Mouse (Mus musculus) forebrain, embryonic 10.5 days (tissue): ENCODE results near the gene Lrrfip2. TPM values are rescaled to one million over a fixed set of nuclear protein-coding genes. Genes with fewer than 3 reads are reported as not detected.

Experiments used
- DNase-seq: peaks from one replicate; pipeline ENCODE4 v3.0.0-alpha.2; 2017; ENCODE audit warnings: low spot score; ENCODE audit errors: extremely low spot score
- H3K27ac ChIP-seq: fragments of 300-500 bp; sonication (generic); 2 replicates; pipeline ENCODE4 v1.5.1; 2016; ENCODE audit warnings: mild to moderate bottlenecking
- H3K27me3 ChIP-seq: fragments of 300-500 bp; sonication (generic); 2 replicates; pipeline ENCODE4 v1.6.1; 2016; ENCODE audit warnings: mild to moderate bottlenecking; ENCODE audit not compliant: poor library complexity, severe bottlenecking
- H3K36me3 ChIP-seq: fragments of 300-500 bp; sonication (generic); replicated peaks from 2 replicates; pipeline ENCODE4 v1.6.1; 2016; ENCODE audit warnings: mild to moderate bottlenecking, moderate library complexity
- H3K4me1 ChIP-seq: fragments of 300-500 bp; sonication (generic); 2 replicates; pipeline ENCODE4 v1.6.1; 2016
- H3K4me3 ChIP-seq: fragments of 300-500 bp; sonication (generic); 2 replicates; pipeline ENCODE4 v1.5.1; 2016; ENCODE audit warnings: mild to moderate bottlenecking, moderate library complexity
- H3K9me3 ChIP-seq: fragments of 300-500 bp; sonication (generic); 2 replicates; pipeline ENCODE4 v1.6.1; 2016; ENCODE audit warnings: mild to moderate bottlenecking, moderate library complexity
- WGBS: fragments of 180-500 bp; shearing (Covaris S2); methylation state at CpG from one replicate; pipeline ENCODE4 v1.1.7; 2016; 5-methylcytosine and 5-hydroxymethylcytosine counted together
- polyA plus RNA-seq: library from polyadenylated mRNA; unstranded; fragments of >200 nt; fragmentation: Nextera tagmentation; extraction: Ambion mirVana; gene quantifications from 2 replicates; pipeline ENCODE4 v1.2.1, GENCODE M21; 2016

The Lrrfip2 gene
- polyA plus RNA-seq, 1 experiment from 2014 or later: 42.1 TPM

DNA sequence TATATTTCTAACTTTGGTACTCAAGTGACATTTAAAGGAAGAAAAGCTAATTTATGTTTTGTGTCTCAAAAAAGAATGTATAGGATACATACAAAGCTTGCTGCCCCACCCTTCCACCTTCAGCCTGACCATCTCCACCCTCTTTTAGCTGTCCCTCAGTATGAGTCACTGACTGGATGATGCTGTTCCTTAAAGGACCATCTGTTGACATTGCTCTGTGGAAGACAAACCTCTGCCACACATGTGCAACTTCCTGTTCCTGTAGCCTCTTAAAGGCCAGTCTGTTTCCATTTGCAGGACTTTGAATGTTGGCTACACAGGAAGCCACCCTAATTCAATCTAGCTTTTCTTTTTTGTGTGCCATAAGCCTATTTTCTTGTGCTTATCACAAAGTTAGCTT, 99.0 kb downstream of the Lrrfip2 start:
- no peak overlapping the region for H3K27ac ChIP-seq
- H3K4me3 ChIP-seq: no peak overlapping the region
- peaks cover 57% of the 10 kb centered on the region for H3K36me3 ChIP-seq
- no peaks in the 10 kb centered on the region for H3K9me3 ChIP-seq
- no peak for DNase-seq
- no peaks in the 10 kb centered on the region for H3K4me1 ChIP-seq
- H3K27me3 ChIP-seq: no peaks in the 10 kb centered on the region

- 93% methylated on average over 5 of the region's 5 CpGs for WGBS
- H3K36me3 ChIP-seq: peaks cover 81% of the 10 kb centered on the region
- DNase-seq: no peak
- H3K9me3 ChIP-seq: no peaks in the 10 kb centered on the region
- H3K27me3 ChIP-seq: no peaks in the 10 kb centered on the region
- H3K27ac ChIP-seq: no peak overlapping the region
- no peak overlapping the region for H3K4me3 ChIP-seq
- no peaks in the 10 kb centered on the region for H3K4me1 ChIP-seq
These were observed 103.2 kb downstream of the Lrrfip2 start for GRCm38 (mm10) chr9:111220551-111221080.

DNA sequence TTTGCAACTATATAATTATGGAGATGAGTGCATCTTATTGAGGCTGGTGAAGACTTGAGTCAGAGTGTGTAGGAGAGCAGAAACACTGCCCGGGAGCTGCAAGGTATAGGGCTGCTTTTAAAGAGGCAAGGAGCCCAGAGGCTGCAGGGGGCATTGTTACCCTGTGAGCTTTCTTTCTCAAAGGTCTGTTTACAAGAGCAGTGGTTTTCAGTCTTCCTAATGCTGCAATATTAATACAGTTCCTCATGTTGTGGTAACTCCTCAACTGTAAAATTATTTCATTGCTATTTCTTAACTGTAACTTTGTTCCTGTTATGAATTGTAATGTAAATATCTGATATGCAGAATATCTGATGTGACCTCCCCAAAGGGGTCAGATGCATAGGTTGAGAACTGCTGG, 104.2 kb downstream of the Lrrfip2 start:
- Histone ChIP-seq H3K9me3 (no peaks in the 10 kb centered on the region), H3K4me3 (no peak overlapping the region), H3K36me3 (peaks cover 81% of the 10 kb centered on the region), H3K27ac (no peak overlapping the region), H3K4me1 (no peaks in the 10 kb centered on the region), H3K27me3 (no peaks in the 10 kb centered on the region)
- 81% methylated on average over 1 of the region's 1 CpGs for WGBS
- no peak for DNase-seq

- DNase-seq: no peak
- no peak overlapping the region for H3K27ac ChIP-seq
- H3K36me3 ChIP-seq: peaks cover 93% of the 10 kb centered on the region
- H3K27me3 ChIP-seq: no peaks in the 10 kb centered on the region
- no peak overlapping the region for H3K4me3 ChIP-seq
- no peaks in the 10 kb centered on the region for H3K9me3 ChIP-seq
- WGBS: 72% methylated on average over 5 of the region's 5 CpGs
- H3K4me1 ChIP-seq: no peaks in the 10 kb centered on the region
These were observed 106.0 kb downstream of the Lrrfip2 start for GRCm38 (mm10) chr9:111223406-111223805.

DNA sequence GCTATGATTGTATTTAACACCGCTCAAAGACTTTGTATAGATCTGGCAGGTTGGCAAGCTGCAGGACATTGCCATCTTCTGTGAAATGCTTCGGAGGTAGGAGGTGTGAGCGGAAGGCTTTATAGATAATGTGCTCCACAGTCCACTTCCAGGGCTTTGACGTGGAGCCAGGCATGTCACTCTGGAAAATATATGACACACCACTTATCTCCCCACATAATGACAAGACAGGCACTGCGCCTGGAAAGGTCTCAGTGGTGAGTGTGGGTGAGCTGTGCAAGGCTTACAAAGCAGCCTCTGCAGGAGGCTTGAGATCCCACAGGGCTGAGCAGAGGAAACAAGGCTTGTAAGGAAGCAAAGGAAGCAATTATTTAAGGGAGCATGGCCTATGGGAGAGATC, 111.1 kb downstream of the Lrrfip2 start:
- DNase-seq: no peak
- Histone ChIP-seq H3K27me3 (no peaks in the 10 kb centered on the region), H3K36me3 (peaks cover 98% of the 10 kb centered on the region), H3K4me1 (no peaks in the 10 kb centered on the region), H3K4me3 (no peak overlapping the region), H3K9me3 (no peaks in the 10 kb centered on the region), H3K27ac (no peak overlapping the region)
- 95% methylated on average over 5 of the region's 5 CpGs for WGBS

GRCm38 (mm10) chr9:111234701-111235100, 117.3 kb downstream of the Lrrfip2 start:
- DNase-seq: no peak
- Histone ChIP-seq H3K36me3 (peaks cover 98% of the 10 kb centered on the region), H3K4me1 (no peaks in the 10 kb centered on the region), H3K27me3 (no peaks in the 10 kb centered on the region), H3K4me3 (no peak overlapping the region), H3K9me3 (no peaks in the 10 kb centered on the region), H3K27ac (no peak overlapping the region)
- 93% methylated on average over 9 of the region's 9 CpGs for WGBS

GRCm38 (mm10) chr9:111237726-111238125, 120.3 kb downstream of the Lrrfip2 start:
- H3K27ac ChIP-seq: no peak overlapping the region
- DNase-seq: no peak
- no peak overlapping the region for H3K4me3 ChIP-seq
- H3K9me3 ChIP-seq: no peaks in the 10 kb centered on the region
- no peaks in the 10 kb centered on the region for H3K27me3 ChIP-seq
- H3K4me1 ChIP-seq: no peaks in the 10 kb centered on the region
- peaks cover 95% of the 10 kb centered on the region for H3K36me3 ChIP-seq

GRCm38 (mm10) chr9:111239821-111240220, 122.4 kb downstream of the Lrrfip2 start:
- no peaks in the 10 kb centered on the region for H3K9me3 ChIP-seq
- no peak overlapping the region for H3K27ac ChIP-seq
- H3K27me3 ChIP-seq: no peaks in the 10 kb centered on the region
- H3K4me1 ChIP-seq: no peaks in the 10 kb centered on the region
- peaks cover 83% of the 10 kb centered on the region for H3K36me3 ChIP-seq
- H3K4me3 ChIP-seq: no peak overlapping the region
- no peak for DNase-seq
- 81% methylated on average over 4 of the region's 4 CpGs for WGBS

DNA sequence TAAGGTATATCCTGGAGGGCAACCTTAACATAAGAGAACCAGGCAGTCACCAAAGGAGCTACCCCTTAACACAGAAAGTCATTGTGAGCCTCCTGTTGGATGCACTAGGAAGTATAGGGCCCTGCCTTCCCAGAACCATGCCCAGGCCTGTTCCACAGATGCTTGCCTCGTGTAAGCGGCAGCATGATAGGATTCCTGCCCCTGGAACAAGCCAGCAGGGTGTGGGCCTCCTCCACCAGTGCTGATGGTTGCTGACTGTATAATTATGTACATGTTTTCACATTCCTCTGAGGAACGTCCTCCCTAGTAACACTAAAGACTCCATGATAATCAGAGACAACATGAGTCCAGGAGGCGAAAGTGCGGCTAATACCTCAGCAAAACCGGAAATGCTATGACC, 126.0 kb downstream of the Lrrfip2 start:
- Histone ChIP-seq H3K4me1 (no peaks in the 10 kb centered on the region), H3K27me3 (no peaks in the 10 kb centered on the region), H3K4me3 (no peak overlapping the region), H3K36me3 (peaks cover 80% of the 10 kb centered on the region), H3K9me3 (no peaks in the 10 kb centered on the region), H3K27ac (no peak overlapping the region)
- no peak for DNase-seq
- WGBS: 88% methylated on average over 6 of the region's 6 CpGs

GRCm38 (mm10) chr9:111245546-111245945, 128.2 kb downstream of the Lrrfip2 start:
- peaks cover 80% of the 10 kb centered on the region for H3K36me3 ChIP-seq
- no peaks in the 10 kb centered on the region for H3K4me1 ChIP-seq
- H3K27me3 ChIP-seq: no peaks in the 10 kb centered on the region
- no peak overlapping the region for H3K4me3 ChIP-seq
- H3K9me3 ChIP-seq: no peaks in the 10 kb centered on the region
- H3K27ac ChIP-seq: no peak overlapping the region
- no peak for DNase-seq
- 86% methylated on average over 6 of the region's 6 CpGs for WGBS

GRCm38 (mm10) chr9:111247682-111248246, 130.4 kb downstream of the Lrrfip2 start:
- no peaks in the 10 kb centered on the region for H3K9me3 ChIP-seq
- no peak overlapping the region for H3K4me3 ChIP-seq
- 93% methylated on average over 3 of the region's 3 CpGs for WGBS
- H3K4me1 ChIP-seq: no peaks in the 10 kb centered on the region
- no peak for DNase-seq
- peaks cover 85% of the 10 kb centered on the region for H3K36me3 ChIP-seq
- no peak overlapping the region for H3K27ac ChIP-seq
- H3K27me3 ChIP-seq: no peaks in the 10 kb centered on the region

DNA sequence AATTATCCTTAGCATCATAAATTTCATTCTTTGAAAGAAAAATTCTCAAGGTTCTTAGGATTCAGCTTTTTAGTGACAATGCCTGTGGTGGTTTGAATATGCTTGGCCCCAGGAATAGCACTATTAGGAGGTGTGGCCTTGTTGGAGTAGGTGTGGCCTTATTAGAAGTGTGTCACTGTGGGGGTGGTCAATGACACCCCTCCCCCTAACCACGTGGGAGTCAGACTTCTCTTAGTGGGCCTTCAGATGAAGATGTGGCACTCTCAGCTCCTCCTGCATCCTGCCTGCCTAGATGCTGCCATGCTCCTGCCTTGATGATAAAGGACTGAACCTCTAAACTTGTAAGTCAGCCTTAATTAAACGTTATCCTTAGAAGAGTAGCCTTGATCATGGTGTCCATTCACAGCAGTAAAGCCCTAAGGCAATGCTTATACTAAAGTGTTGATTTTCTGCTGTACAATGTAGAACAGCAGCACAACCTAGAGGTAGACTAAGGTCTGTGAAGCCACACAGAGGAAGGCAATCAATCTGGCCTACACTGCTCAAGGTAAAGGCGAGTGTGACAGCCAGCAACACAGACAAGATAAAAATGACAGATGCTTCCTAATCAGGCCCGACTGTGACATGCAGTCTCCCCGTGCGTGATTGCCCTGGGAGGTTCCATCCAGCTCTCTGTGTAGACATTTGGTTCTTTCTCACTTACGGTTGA, 134.9 kb downstream of the Lrrfip2 start:
- no peaks in the 10 kb centered on the region for H3K4me1 ChIP-seq
- DNase-seq: no peak
- no peak overlapping the region for H3K4me3 ChIP-seq
- H3K36me3 ChIP-seq: peaks cover 96% of the 10 kb centered on the region
- no peaks in the 10 kb centered on the region for H3K27me3 ChIP-seq
- 83% methylated on average over 7 of the region's 7 CpGs for WGBS
- H3K27ac ChIP-seq: no peak overlapping the region
- H3K9me3 ChIP-seq: no peaks in the 10 kb centered on the region

GRCm38 (mm10) chr9:111260360-111260985, 143.1 kb downstream of the Lrrfip2 start:
- Histone ChIP-seq H3K36me3 (peaks cover 89% of the 10 kb centered on the region), H3K4me1 (no peaks in the 10 kb centered on the region), H3K27ac (no peak overlapping the region), H3K27me3 (no peaks in the 10 kb centered on the region), H3K4me3 (no peak overlapping the region), H3K9me3 (no peaks in the 10 kb centered on the region)
- no peak for DNase-seq
- 61% methylated on average over 1 of the region's 1 CpGs for WGBS
